Mouse (Mus musculus) CH12.LX (cell line): ENCODE data around the gene Foxp1.

Source experiments
- CTCF ChIP-seq, 2 experiments: IDR thresholded peaks in 1 of 2; conservative IDR thresholded peaks in 1 of 2; 2 replicates each; pipeline ENCODE4 v1.5.1; 2011 to 2012; ENCODE audit warnings: low read depth in 2 of 2, low read length in 2 of 2, improper control_type of control experiment in 1 of 2, inconsistent platforms in 1 of 2, mild to moderate bottlenecking in 1 of 2, moderate library complexity in 1 of 2
- GABPA ChIP-seq: IDR thresholded peaks from 2 replicates; pipeline ENCODE4 v1.6.1; 2012; ENCODE audit warnings: low read depth, low read length, improper control_type of control experiment, inconsistent platforms; ENCODE audit not compliant: insufficient replicate concordance
- MAFK ChIP-seq: IDR thresholded peaks from 2 replicates; pipeline ENCODE4 v1.6.1; 2011; ENCODE audit warnings: low read length, improper control_type of control experiment; ENCODE audit not compliant: insufficient replicate concordance
- MAZ ChIP-seq: IDR thresholded peaks from 2 replicates; pipeline ENCODE4 v1.6.1; 2012; ENCODE audit warnings: low read depth, mild to moderate bottlenecking, inconsistent platforms, low read length, improper control_type of control experiment, moderate library complexity
- MXI1 ChIP-seq: IDR thresholded peaks from 2 replicates; pipeline ENCODE4 v1.6.1; 2011; ENCODE audit warnings: mild to moderate bottlenecking, low read depth, low read length, improper control_type of control experiment
- POLR2A ChIP-seq: IDR thresholded peaks from 2 replicates; pipeline ENCODE4 v1.6.1; 2011; ENCODE audit warnings: low read depth, mild to moderate bottlenecking, improper control_type of control experiment, low read length
- POLR2AphosphoS2 ChIP-seq: IDR thresholded peaks from 2 replicates; pipeline ENCODE4 v1.6.1; 2011; ENCODE audit warnings: low read depth, low read length, improper control_type of control experiment
- UBTF ChIP-seq: IDR thresholded peaks from 2 replicates; pipeline ENCODE4 v1.6.1; 2012; ENCODE audit warnings: low read depth, mild to moderate bottlenecking, inconsistent platforms, low read length, improper control_type of control experiment, moderate library complexity

GRCm38 (mm10) chr6:99336191-99336590 lies 186.3 kb downstream of the Foxp1 start:
- TF ChIP-seq POLR2AphosphoS2 (no peak), MAFK (no peak), GABPA (no peak), CTCF (conservative IDR thresholded peaks at IDR 0.05 in 1 of 2, IDR thresholded peaks at IDR 0.05 in 1 of 2; ENCODE audit: low read depth in 2 of 2, low read length in 2 of 2) (no peak), MXI1 (no peak), POLR2A (no peak), UBTF (no peak), MAZ (no peak)
